Mouse (Mus musculus) heart, adult 2 months (tissue): ENCODE measurements around the gene Myt1l. TPM values are rescaled to one million over a fixed set of nuclear protein-coding genes. Genes with fewer than 3 reads are reported as not detected.

Experiments
- DNase-seq, 2 experiments: peaks; one replicate each; pipeline ENCODE4 v3.0.0; 2021
- H3K27ac ChIP-seq: fragments of 200-600 bp; 2 replicates; pipeline ENCODE4 v1.8.1; 2022
- H3K27me3 ChIP-seq: fragments of 200-500 bp; 2 replicates; pipeline ENCODE4 v1.6.1; 2012; ENCODE audit warnings: mild to moderate bottlenecking, low read length, inconsistent platforms, mixed read lengths; ENCODE audit not compliant: control insufficient read depth, insufficient read depth
- H3K36me3 ChIP-seq: fragments of 200-500 bp; 2 replicates; pipeline ENCODE4 v1.6.1; 2012; ENCODE audit warnings: low read length, inconsistent platforms; ENCODE audit not compliant: control insufficient read depth, insufficient read depth
- H3K4me1 ChIP-seq: fragments of 200-500 bp; 2 replicates; pipeline ENCODE4 v1.6.1; 2011; ENCODE audit warnings: low read length; ENCODE audit not compliant: control insufficient read depth, insufficient read depth
- H3K4me3 ChIP-seq: fragments of 200-600 bp; 2 replicates; pipeline ENCODE4 v1.8.1; 2022
- H3K79me2 ChIP-seq: fragments of 200-500 bp; replicated peaks from 2 replicates; pipeline ENCODE4 v1.6.1; 2012; ENCODE audit warnings: mild to moderate bottlenecking, inconsistent platforms, low read length, moderate library complexity, mixed read lengths; ENCODE audit not compliant: control insufficient read depth, insufficient read depth
- H3K9ac ChIP-seq: fragments of 200-500 bp; 2 replicates; pipeline ENCODE4 v1.6.1; 2012; ENCODE audit warnings: low read depth, mild to moderate bottlenecking, control low read depth, inconsistent platforms, low read length, mixed read lengths
- CTCF ChIP-seq: fragments of 200-600 bp; IDR thresholded peaks from 2 replicates; pipeline ENCODE4 v1.8.1; 2022; ENCODE audit warnings: antibody characterized with exemption, mild to moderate bottlenecking, moderate library complexity
- EP300 ChIP-seq: fragments of 200-500 bp; IDR thresholded peaks from 2 replicates; pipeline ENCODE4 v1.6.1; 2011; ENCODE audit warnings: low read depth, low read length, control low read depth; ENCODE audit not compliant: insufficient read depth
- POLR2A ChIP-seq: fragments of 200-500 bp; IDR thresholded peaks from 2 replicates; pipeline ENCODE4 v1.6.1; 2011; ENCODE audit warnings: mild to moderate bottlenecking, low read depth, low read length, control low read depth; ENCODE audit not compliant: insufficient read depth
- WGBS: fragments of 180-500 bp; shearing (Covaris S2); methylation state at CpG from one replicate; pipeline ENCODE4 v1.1.7; 2018; 5-methylcytosine and 5-hydroxymethylcytosine counted together
- intact Hi-C: fragments of 180-260 bp; cut with DNase I; formaldehyde crosslinking; loops from one replicate; pipeline ENCODE4 v1.15.1; 2025
- polyA plus RNA-seq: library from polyadenylated mRNA; depleted of rRNA; stranded (reverse); fragments of >200 nt; gene quantifications from 2 replicates; pipeline ENCODE4 v1.2.3, GENCODE M21; 2012
- total RNA-seq, 2 experiments: library from RNA; stranded (reverse); gene quantifications; 2 replicates each; pipeline ENCODE4 v1.2.3; 2021

Myt1l gene
- total and polyA plus RNA-seq, 3 experiments, result 0.06 TPM; not detected in 2

GRCm38 (mm10) chr12:29937308-29937707 lies 409.1 kb downstream of the Myt1l start, which contains the start of gene Pxdn:
Gene Pxdn, plus strand, starts transcription at chr12:29937608.
- intact Hi-C loops, result loop anchor here (10.0 kb wide), 1 partner anchor 647 kb away; the partner anchor contains the start of gene Tmem18

GRCm38 (mm10) chr12:29937851-29938375 lies 409.7 kb downstream of the Myt1l start:
- intact Hi-C loops, result loop anchor here (10.0 kb wide), 1 partner anchor 647 kb away; the partner anchor contains the start of gene Tmem18
- under 1% methylated on average over 30 of the region's 49 CpGs for WGBS

More at GRCm38 (mm10) chr12:29937308-29937707, 409.1 kb downstream of the Myt1l start, which contains the start of gene Pxdn:
- Histone ChIP-seq H3K4me1 (peaks cover 21% of the 10 kb centered on the region), H3K9ac (peak within 1 kb of the TSS; percentile 91), H3K36me3 (peaks cover 12% of the 10 kb centered on the region), H3K4me3 (peak within 1 kb of the TSS; percentile 87), H3K27ac (peak within 1 kb of the TSS; percentile 82), H3K79me2 (peaks cover 6% of the 10 kb centered on the region; the same call in 1 of the 2 replicates), H3K27me3 (no peaks in the 10 kb centered on the region)
- TF ChIP-seq EP300 (0 out of 2 replicates have a peak, but pooled peaks have one; percentile 4), POLR2A (no peak)
- 66% methylated on average over 8 of the region's 8 CpGs for WGBS
- no peak for DNase-seq

DNA sequence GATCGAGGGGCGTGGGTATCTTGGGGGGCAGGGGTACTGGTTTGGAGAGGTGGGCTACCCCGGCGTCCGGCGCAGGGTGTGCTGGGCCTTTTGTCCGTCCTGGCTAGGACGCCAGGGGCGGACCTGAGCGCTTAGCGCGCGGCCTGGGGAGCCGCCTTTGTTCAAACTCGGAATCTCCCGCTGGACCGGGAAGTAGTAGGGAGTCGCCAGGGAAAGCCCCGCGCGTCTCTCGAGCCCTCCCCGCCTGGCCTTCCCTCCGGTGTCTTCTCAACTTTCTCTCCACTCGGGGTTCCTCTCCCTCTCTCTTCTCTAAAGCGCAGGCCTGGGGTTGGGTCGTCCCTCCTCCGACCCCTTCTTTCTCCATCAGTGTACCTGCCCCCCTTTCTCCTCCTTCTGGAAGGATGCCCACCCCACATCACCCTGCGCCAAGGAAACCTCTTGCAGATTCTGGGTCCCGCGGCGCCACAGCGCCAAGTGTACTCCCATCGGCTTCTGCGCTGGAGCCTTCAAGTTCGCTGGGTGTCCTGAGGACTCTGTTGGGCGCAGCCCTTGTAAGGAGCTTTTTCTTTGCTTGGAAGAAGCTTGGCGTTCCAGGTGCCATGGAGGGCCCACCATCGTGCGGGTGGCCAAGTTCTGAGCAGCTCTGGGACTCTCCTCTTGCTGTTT lies 410.3 kb downstream of the Myt1l start:
- Histone ChIP-seq H3K79me2 (peaks cover 7% of the 10 kb centered on the region), H3K9ac (peak overlapping the region; percentile 91), H3K36me3 (peaks cover 12% of the 10 kb centered on the region), H3K4me1 (peaks cover 25% of the 10 kb centered on the region), H3K27ac (peak overlapping the region; percentile 82), H3K4me3 (peak overlapping the region; percentile 87), H3K27me3 (no peaks in the 10 kb centered on the region)
- intact Hi-C loops, result loop anchor here (10.0 kb wide), 1 partner anchor 646 kb away; the partner anchor contains the start of gene Tmem18
- peak; percentile 82 to 86 for DNase-seq
- TF ChIP-seq CTCF (peak; percentile 63), POLR2A (0 out of 2 replicates have a peak, but pooled peaks have one; percentile 46), EP300 (no peak)
- WGBS, result under 1% methylated on average over 40 of the region's 40 CpGs

More at GRCm38 (mm10) chr12:29937851-29938375, 409.7 kb downstream of the Myt1l start:
- H3K27me3 ChIP-seq, result no peaks in the 10 kb centered on the region
- H3K4me3 ChIP-seq, result peak overlapping the region; percentile 87
- peak overlapping the region; percentile 82 for H3K27ac ChIP-seq
- H3K9ac ChIP-seq, result peak overlapping the region; percentile 91
- peaks cover 23% of the 10 kb centered on the region for H3K4me1 ChIP-seq
- H3K79me2 ChIP-seq, result peaks cover 6% of the 10 kb centered on the region; the same call in 1 of the 2 replicates
- H3K36me3 ChIP-seq, result peaks cover 12% of the 10 kb centered on the region
- TF ChIP-seq POLR2A (peak; percentile 57), EP300 (no peak)
- DNase-seq, result peak; percentile 82 to 83

- H3K4me1 ChIP-seq, result peaks cover 28% of the 10 kb centered on the region
- intact Hi-C loops, result loop anchor here (10.0 kb wide), 1 partner anchor 646 kb away; the partner anchor contains the start of gene Tmem18
- DNase-seq, result peak; percentile 68 to 75
- H3K79me2 ChIP-seq, result peaks cover 7% of the 10 kb centered on the region
- peak overlapping the region; percentile 87 for H3K4me3 ChIP-seq
- peak overlapping the region; percentile 91 for H3K9ac ChIP-seq
- H3K27ac ChIP-seq, result peak overlapping the region; percentile 82
- H3K27me3 ChIP-seq, result no peaks in the 10 kb centered on the region
- 2% methylated on average over 8 of the region's 8 CpGs for WGBS
- H3K36me3 ChIP-seq, result peaks cover 19% of the 10 kb centered on the region
- TF ChIP-seq EP300, result no peak
- 0 out of 2 replicates have a peak, but pooled peaks have one; percentile 17 for TF ChIP-seq CTCF
Observed at GRCm38 (mm10) chr12:29939261-29939671, 411.1 kb downstream of the Myt1l start.

DNA sequence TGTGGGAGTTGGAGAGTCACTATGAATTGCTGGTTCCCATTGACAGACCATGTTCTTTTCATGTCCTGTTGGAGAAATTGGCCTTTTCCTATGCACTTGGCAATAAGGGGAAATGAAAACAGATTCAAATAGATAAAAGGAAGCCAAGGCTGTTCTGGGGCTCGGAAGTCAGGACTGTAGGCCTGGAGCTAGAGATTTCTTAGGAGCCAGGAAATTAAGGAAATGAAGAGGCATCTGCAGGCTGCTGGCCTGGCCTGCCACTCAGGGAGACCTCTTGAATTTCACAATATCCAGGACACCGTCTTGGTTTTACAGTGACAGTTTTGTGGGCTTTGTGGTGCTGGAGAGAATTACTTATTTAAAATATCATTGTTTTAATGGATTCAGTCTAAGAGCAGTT lies 414.3 kb downstream of the Myt1l start:
- intact Hi-C loops, result no loop called here
- WGBS, result 22% methylated on average over 2 of the region's 2 CpGs
- Histone ChIP-seq H3K27ac (peak overlapping the region; percentile 82; the same call in 1 of the 2 replicates), H3K36me3 (peaks cover 27% of the 10 kb centered on the region), H3K27me3 (no peaks in the 10 kb centered on the region), H3K79me2 (peaks cover 15% of the 10 kb centered on the region), H3K9ac (no peak overlapping the region), H3K4me1 (peaks cover 39% of the 10 kb centered on the region), H3K4me3 (no peak overlapping the region)
- TF ChIP-seq EP300 (no peak), CTCF (no peak), POLR2A (no peak)
- DNase-seq, result peak in 1 of 2 experiments; percentile 26

- no peak for TF ChIP-seq EP300
- TF ChIP-seq POLR2A, result no peak
- no peak for TF ChIP-seq CTCF
- Histone ChIP-seq H3K27ac (peak overlapping the region; percentile 40), H3K4me3 (no peak overlapping the region), H3K9ac (no peak overlapping the region), H3K4me1 (peaks cover 44% of the 10 kb centered on the region), H3K36me3 (peaks cover 30% of the 10 kb centered on the region), H3K27me3 (no peaks in the 10 kb centered on the region), H3K79me2 (peaks cover 13% of the 10 kb centered on the region)
- 54% methylated on average over 3 of the region's 3 CpGs for WGBS
- intact Hi-C loops, result no loop called here
- peak in 1 of 2 experiments; percentile 20 for DNase-seq
Observed at GRCm38 (mm10) chr12:29944650-29945049, 416.5 kb downstream of the Myt1l start.
